30 mouse cellular contexts compared by ENCODE assay signal in the genomic region with DNA sequence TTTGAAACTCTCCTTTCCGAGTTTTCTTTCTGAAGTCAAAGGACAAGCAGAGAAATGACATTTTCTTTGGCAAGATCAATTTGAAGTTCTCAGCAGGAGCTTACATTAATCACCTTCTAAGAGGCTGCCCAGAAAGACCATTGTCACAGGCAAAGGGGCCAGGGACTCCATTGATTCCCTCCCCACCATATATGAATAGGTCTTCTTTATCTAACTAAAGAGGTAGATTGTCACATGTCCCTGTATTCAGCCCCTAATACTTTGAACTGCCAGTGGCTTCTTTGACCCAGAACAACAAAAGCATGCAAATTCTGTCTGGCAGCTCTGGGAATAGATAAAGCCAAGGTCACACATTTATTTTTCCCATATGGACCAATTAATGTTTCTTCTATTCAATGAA.
DNase-seq lines count a peak whose midpoint lies in the region; ATAC-seq and TF ChIP-seq lines count a peak whose summit lies in the region.
"Had no signal": no experiment of that assay in that cellular context is flagged by ENCODE, and none has a peak within 500 bp of the region (broad histone marks: within the 10 kb centered on the region; RNA-seq: fewer than 3 reads in every experiment).

No protein-coding gene starts in this region.

- no peak overlapping the region for H3K4me3 ChIP-seq in midbrain, embryonic 12.5 days
- H3K4me3 ChIP-seq in midbrain, postnatal 0 days (ENCODE audit: low read depth, low read length): no peak overlapping the region
- H3K4me3 ChIP-seq in midbrain, embryonic 15.5 days: no peak overlapping the region
- no peak overlapping the region for H3K4me3 ChIP-seq in midbrain, embryonic 16.5 days (ENCODE audit: low read depth, low read length)
- H3K4me3 ChIP-seq: embryonic facial prominence, embryonic 10.5 days; embryonic facial prominence, embryonic 13.5 days; erythroblast, embryonic 14.5 days; forebrain, embryonic 12.5 days; heart, adult 2 months; heart, embryonic 10.5 days; heart, embryonic 13.5 days had no signal

- no peak overlapping the region for H3K4me2 ChIP-seq in midbrain, embryonic 12.5 days (replicated peaks)
- H3K4me2 ChIP-seq in midbrain, postnatal 0 days (ENCODE audit: low read depth, low read length, poor library complexity, severe bottlenecking): no peak overlapping the region
- no peak overlapping the region for H3K4me2 ChIP-seq in midbrain, embryonic 15.5 days
- no peak overlapping the region for H3K4me2 ChIP-seq in midbrain, embryonic 16.5 days (ENCODE audit: low read length)
- H3K4me2 ChIP-seq: embryonic facial prominence, embryonic 13.5 days; forebrain, embryonic 12.5 days; heart, embryonic 13.5 days; hindbrain, embryonic 14.5 days had no signal

- ATAC-seq in midbrain, embryonic 12.5 days (ENCODE audit: low FRiP score, low read depth): 0 out of 2 replicates have a peak, but pooled peaks have one; percentile 12
- no peak for ATAC-seq in midbrain, postnatal 0 days (ENCODE audit: low FRiP score)
- peak; percentile 63 for ATAC-seq in midbrain, embryonic 15.5 days (replicated peaks)
- ATAC-seq in midbrain, embryonic 16.5 days: no peak
- ATAC-seq: hindbrain, postnatal 0 days; inflammation-experienced regulatory T-cells, adult 6 months; intestine, embryonic 16.5 days; Patski had no signal

- no peaks in the 10 kb centered on the region for H3K9me3 ChIP-seq in midbrain, embryonic 12.5 days
- H3K9me3 ChIP-seq in midbrain, postnatal 0 days (ENCODE audit: low read length): no peaks in the 10 kb centered on the region
- no peaks in the 10 kb centered on the region for H3K9me3 ChIP-seq in midbrain, embryonic 15.5 days
- H3K9me3 ChIP-seq in midbrain, embryonic 16.5 days (replicated peaks; ENCODE audit: control insufficient read depth, low read length, poor library complexity, severe bottlenecking): no peaks in the 10 kb centered on the region
- H3K9me3 ChIP-seq: embryonic facial prominence, embryonic 10.5 days; embryonic facial prominence, embryonic 13.5 days; forebrain, embryonic 12.5 days; G1E; heart, embryonic 10.5 days; heart, embryonic 13.5 days had no signal

- peaks cover 4% of the 10 kb centered on the region; the same call in 1 of the 2 replicates for H3K4me1 ChIP-seq in midbrain, embryonic 12.5 days
- no peaks in the 10 kb centered on the region for H3K4me1 ChIP-seq in midbrain, postnatal 0 days (ENCODE audit: insufficient read depth, low read length)
- H3K4me1 ChIP-seq in midbrain, embryonic 15.5 days: no peaks in the 10 kb centered on the region
- no peaks in the 10 kb centered on the region for H3K4me1 ChIP-seq in midbrain, embryonic 16.5 days (ENCODE audit: control insufficient read depth, insufficient read depth, low read length)
- H3K4me1 ChIP-seq: embryonic facial prominence, embryonic 10.5 days; embryonic facial prominence, embryonic 13.5 days; heart, embryonic 10.5 days; heart, embryonic 13.5 days had no signal

- TF ChIP-seq CTCF in midbrain, postnatal 0 days (IDR thresholded peaks at IDR 0.05): no peak

- DNase-seq in embryo, embryonic 11 days: peak; percentile 3
- DNase-seq in embryo, embryonic 9.5 days (ENCODE audit: extremely low spot score): no peak
- no peak for DNase-seq in midbrain, postnatal 0 days (ENCODE audit: low spot score)
- DNase-seq: adrenal gland, postnatal 10 days; adrenal gland, postnatal 36 days; B cell, adult 2 months; cerebellum, adult 11 months; cerebellum, adult 2 months; cerebellum, adult 9-11 months; cerebellum, postnatal 25 days; gastrocnemius, postnatal 10 days; gastrocnemius, postnatal 36 days; heart, adult 2 months; heart, postnatal 14 days; heart, postnatal 4 days had no signal

- WGBS in midbrain, embryonic 12.5 days: 23% methylated on average over 1 of the region's 1 CpGs
- 35% methylated on average over 1 of the region's 1 CpGs for WGBS in midbrain, postnatal 0 days
- 37% methylated on average over 1 of the region's 1 CpGs for WGBS in midbrain, embryonic 15.5 days
- WGBS in midbrain, embryonic 16.5 days: 24% methylated on average over 1 of the region's 1 CpGs

- H3K27ac ChIP-seq in midbrain, embryonic 12.5 days (replicated peaks): no peak overlapping the region
- H3K27ac ChIP-seq in midbrain, postnatal 0 days (ENCODE audit: low read depth, low read length): no peak overlapping the region
- no peak overlapping the region for H3K27ac ChIP-seq in midbrain, embryonic 15.5 days
- H3K27ac ChIP-seq in midbrain, embryonic 16.5 days (ENCODE audit: low read length): no peak overlapping the region
- H3K27ac ChIP-seq: embryonic facial prominence, embryonic 10.5 days; embryonic facial prominence, embryonic 13.5 days; forebrain, embryonic 12.5 days; heart, adult 2 months; heart, embryonic 10.5 days; heart, embryonic 13.5 days; hindbrain, embryonic 14.5 days; hindbrain, postnatal 0 days had no signal

- no peaks in the 10 kb centered on the region for H3K36me3 ChIP-seq in midbrain, embryonic 12.5 days
- H3K36me3 ChIP-seq in midbrain, postnatal 0 days (ENCODE audit: insufficient read depth, low read length): no peaks in the 10 kb centered on the region
- H3K36me3 ChIP-seq in midbrain, embryonic 15.5 days (replicated peaks): no peaks in the 10 kb centered on the region
- H3K36me3 ChIP-seq in midbrain, embryonic 16.5 days (ENCODE audit: control insufficient read depth, insufficient read depth, low read length): no peaks in the 10 kb centered on the region
- H3K36me3 ChIP-seq: embryonic facial prominence, embryonic 10.5 days; embryonic facial prominence, embryonic 13.5 days; forebrain, embryonic 12.5 days; G1E; heart, embryonic 10.5 days; heart, embryonic 13.5 days had no signal

- H3K27me3 ChIP-seq in midbrain, embryonic 12.5 days: no peaks in the 10 kb centered on the region
- no peaks in the 10 kb centered on the region for H3K27me3 ChIP-seq in midbrain, postnatal 0 days (ENCODE audit: insufficient read depth, low read length)
- no peaks in the 10 kb centered on the region for H3K27me3 ChIP-seq in midbrain, embryonic 15.5 days (replicated peaks)
- H3K27me3 ChIP-seq in midbrain, embryonic 16.5 days (ENCODE audit: control insufficient read depth, insufficient read depth, low read depth, low read length): no peaks in the 10 kb centered on the region
- H3K27me3 ChIP-seq: embryonic facial prominence, embryonic 13.5 days; forebrain, embryonic 12.5 days; heart, embryonic 13.5 days; Patski had no signal

- no peak overlapping the region for H3K9ac ChIP-seq in midbrain, embryonic 12.5 days (replicated peaks)
- H3K9ac ChIP-seq in midbrain, postnatal 0 days (replicated peaks; ENCODE audit: low read length, poor library complexity, severe bottlenecking): no peak overlapping the region
- no peak overlapping the region for H3K9ac ChIP-seq in midbrain, embryonic 15.5 days
- no peak overlapping the region for H3K9ac ChIP-seq in midbrain, embryonic 16.5 days (ENCODE audit: low read depth, low read length)
- H3K9ac ChIP-seq: embryonic facial prominence, embryonic 13.5 days; forebrain, embryonic 12.5 days; heart, embryonic 13.5 days; hindbrain, embryonic 14.5 days had no signal

Comparison
In these comparisons a context has a peak if more than half of its experiments do, and no peak if none do; other contexts are left out.
1. ATAC-seq: peak in midbrain, embryonic 12.5 days (single experiment) and midbrain, embryonic 15.5 days (single experiment); none in midbrain, postnatal 0 days (single experiment) and midbrain, embryonic 16.5 days (single experiment).